Mouse (Mus musculus) spleen, postnatal 4 days (tissue): ENCODE data around the gene Rabif.
"Not testable (repeated sequence)": the region's sequence is repeated elsewhere in the genome, so short reads cannot be mapped to it uniquely, and the experiment has no call there.

Experiments
- DNase-seq, 2 experiments: peaks; one replicate each; pipeline ENCODE4 v3.0.0; 2022; ENCODE audit warnings: low spot score in 2 of 2

Rabif gene

DNA sequence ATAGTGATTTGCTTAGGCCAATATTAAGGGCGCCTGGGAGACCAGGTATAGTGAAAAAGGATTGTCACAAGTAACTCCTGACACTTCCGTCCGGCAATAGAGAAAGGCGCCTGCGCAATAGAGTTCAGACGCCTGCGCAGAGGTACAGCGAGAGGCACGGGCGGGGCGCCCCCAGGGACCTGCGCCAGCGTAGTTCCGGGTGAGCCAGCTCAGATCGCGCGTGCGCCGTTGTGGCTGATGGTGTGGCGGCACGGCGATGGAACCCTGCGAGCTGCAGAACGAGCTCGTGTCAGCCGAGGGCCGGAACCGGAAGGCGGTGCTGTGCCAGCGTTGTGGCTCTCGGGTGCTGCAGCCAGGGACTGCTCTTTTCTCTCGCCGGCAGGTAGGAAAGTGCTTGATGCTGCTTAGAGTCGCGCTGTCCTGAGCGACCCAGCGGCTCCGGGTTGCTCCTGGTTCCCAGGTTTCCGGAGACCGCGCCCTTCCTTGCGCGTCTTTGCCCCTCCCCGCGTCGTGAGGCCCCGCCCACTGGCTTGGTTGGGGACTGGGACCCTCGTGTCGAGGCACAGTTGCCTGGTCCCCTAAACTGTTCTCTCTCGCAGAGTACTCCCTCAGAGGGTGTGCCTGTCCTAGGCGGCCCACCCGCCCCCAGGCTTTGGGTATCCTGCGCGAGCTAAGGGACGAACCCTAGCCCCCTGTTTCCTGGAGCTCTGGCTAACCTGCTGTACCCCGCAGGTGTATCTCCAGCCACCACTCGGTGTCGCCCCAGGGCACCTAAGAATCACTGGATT is at the start of gene Rabif:
Gene Rabif (plus strand): TSS at position 221 of the 788 bp plus-strand sequence.
- DNase-seq = peak; percentile 99

DNA sequence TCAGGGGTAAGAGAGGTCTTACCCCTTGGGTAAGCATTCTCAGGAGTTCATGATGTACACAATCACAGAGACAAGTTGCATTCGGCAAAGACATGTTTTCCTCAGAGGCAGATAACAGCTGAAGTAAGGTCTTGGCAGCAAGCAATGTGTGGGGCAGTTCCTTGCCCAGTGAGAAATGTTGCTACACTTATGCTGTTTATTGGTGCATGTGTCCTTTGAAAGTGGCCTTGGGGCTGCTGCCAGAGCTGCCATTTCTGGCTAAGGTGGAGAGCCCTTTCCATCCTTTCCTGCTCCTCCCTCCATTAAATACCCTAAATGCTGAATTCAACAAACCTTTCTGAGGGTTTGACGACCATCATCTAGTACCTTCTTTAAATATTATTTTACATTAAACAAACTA is 49.0 kb upstream of the Rabif start:
- DNase-seq = no peak

DNA sequence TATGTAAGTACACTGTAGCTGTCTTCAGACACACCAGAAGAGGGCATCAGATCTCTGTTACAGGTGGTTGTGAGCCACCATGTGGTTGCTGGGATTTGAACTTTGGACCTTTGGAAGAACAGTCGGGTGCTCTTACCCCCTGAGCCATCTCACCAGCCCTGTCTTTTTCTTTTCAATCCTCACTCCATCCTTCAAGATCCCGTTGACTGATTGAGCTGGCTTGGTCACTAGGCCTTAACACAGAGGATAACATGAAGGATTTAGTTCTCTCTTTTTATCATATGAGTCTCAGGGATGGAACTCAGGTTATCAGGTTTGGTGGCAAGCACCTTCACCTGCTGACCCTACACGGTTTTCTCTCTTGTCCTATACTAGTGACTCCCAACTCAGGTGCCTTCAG is 45.9 kb upstream of the Rabif start:
- DNase-seq = not testable (repeated sequence)

DNA sequence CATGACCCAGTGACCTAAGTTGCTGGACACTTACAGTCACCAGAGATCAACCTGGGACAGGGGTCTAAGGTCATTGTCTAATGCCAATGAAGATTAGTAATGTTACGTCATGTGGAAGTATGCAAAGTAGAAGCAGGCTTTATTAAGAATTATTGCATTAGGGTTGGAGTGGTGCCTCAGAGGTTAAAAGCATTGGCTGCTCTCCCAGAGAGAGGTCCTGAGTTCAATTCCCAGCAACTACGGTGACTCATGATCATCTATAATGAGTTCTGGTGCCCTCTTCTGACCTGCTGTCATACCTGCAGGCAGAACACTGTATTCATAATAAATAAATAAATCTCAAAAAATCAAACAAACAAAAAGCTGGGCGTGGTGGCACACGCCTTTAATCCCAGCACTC is 44.2 kb upstream of the Rabif start:
- DNase-seq = no peak

DNA sequence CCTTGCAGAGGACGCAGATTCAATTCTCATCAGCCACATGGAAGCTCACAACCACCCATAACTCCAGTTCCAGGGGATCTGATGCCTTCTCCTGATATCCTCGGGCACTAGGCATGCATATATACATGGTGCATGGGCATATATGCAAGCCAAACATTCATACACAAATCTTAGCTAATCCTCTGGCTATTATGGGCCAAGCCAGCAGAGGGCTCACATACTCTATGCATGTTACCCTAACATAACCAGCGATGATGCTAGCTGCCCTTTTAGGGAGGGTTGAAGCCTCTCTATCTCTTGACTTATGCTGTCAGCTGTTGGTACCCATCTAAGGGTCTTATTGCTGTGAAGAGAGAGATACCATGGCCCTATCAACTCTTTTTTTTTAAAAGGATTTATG is 43.5 kb upstream of the Rabif start:
- DNase-seq = peak; percentile 64 to 78

DNA sequence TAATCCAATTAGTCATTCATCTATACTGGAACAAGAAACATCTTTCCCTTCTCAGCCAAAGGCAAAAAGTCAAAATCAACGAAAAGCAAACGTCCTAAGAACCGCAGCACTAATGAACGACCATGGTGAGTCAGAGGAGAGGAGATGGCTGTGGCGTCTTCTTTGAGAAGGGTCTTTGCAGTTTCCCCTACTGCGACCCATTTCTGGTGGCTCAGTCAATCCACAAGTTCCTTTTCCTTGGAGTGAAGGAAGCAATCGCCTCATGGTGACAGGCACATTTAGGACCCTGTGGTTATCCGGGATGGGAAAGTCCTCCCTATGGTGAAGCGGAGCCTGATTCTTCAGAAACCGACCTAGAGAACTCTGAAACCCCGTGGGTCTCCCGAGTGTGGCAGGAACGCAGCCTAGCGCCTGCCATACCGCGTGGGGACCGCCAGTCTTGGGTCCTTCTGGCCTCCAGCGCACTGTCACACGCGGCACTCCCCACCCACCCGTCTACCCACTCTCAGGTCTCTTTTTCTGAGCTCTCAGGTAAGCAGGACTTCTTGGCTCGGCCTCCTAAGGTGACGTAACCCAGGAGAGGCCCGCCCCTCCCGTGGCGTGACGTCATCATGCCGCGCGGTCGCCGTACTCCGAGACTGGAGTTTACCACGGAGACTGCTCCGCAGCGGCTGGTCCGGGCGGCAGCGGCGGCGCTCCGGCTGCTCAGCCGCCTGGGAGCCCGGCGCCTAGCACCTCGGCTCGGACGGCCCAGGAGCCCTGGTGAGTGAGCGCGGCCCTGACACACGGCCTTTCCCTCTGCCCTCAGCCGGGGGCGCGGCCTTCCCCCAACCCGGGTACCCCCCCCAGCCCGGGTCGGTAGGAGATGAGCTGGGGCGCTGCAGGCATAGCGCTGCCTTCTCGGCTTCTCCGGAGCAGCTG is 39.3 kb upstream of the Rabif start, which contains the start of gene Klhl12:
Gene Klhl12 (plus strand): TSS at position 628 of the 921 bp plus-strand sequence.
- peak; percentile 98 to 99 for DNase-seq

DNA sequence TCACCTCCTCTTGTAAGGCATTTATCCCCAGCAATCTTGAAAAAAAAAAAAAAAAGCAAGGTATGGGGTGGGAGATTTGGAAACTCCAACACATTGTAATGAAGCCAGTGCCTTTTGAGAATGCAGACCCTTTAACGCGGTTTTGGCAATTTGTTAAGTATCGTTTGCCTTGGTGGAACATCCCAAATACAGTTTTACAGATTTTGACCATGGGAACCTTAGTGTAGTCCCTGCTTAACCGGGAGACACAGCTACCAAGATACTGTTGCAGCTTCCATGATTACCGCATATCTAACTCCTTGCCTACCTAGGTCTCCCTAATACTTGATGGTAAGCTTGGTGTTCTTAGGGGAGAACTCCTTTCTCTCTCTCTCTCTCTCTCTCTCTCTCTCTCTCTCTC is 38.4 kb upstream of the Rabif start:
- DNase-seq = no peak

DNA sequence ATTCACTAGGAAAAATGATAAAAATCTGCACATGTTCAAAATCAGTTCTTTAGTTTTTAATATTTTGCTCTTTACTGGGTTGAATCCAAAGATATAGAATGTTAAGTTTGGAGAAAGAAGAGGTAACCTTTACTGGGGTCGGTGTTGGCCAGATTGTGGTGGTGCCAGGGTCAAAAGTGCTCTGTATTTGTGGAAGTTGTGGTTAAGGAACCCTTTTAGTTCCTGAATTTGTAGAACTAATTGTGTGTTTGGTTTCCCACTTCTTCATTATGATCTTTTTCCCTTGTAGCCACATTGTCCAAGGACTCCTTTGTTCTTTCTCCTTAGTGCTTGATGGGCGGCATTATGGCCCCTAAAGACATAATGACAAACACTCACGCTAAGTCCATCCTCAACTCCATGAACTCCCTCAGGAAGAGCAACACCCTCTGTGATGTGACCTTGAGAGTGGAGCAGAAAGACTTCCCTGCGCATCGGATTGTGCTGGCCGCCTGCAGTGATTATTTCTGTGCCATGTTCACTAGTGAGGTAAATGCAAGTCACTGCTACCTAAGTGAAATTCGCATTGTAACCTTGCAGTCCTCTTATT is 36.2 kb upstream of the Rabif start:
- no peak for DNase-seq

DNA sequence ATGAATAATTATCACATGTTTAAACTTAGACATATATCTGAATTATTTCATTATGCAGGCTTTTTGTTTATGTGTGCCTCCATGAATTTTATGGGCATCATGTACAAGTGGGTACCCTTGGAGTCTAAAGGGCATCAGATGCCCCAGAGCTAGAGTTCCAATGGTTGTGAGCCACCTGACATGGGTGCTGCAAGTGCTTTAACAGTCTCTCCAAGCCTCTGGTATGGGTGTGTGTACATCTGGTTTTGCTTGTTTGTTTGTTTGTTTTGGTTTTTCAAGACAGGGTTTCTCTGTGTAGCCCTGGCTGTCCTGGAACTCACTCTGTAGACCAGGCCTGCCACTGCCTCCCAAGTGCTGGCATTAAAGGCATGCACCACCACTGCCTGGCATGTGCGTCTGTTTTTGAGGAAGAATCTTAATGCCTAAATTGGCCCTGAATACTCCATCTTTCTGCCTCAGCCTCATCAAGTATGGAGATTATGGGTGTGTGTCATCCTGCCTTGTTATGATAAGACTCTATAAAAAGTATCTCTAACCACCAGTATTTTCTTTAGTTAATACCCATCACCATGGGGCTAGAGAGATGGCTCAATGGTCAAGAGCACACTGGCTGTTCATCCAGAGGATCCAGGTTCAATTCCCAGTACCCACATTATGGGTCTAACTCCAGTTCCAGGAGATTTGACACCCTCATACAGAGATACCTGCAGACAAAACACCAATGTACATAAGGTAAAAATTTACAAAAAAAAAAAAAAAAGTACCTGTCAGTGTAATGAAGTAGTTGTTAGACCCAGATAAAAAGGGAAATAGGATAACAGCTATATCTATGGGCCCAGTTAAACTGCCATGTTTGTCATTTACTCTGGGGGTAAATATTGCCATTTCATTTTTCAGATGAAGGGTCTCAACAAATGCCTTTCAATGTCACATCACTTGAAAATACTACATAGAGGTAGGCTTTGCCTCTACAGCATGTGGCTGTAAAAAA is 33.9 kb upstream of the Rabif start:
- peak; percentile 25 to 65 for DNase-seq

DNA sequence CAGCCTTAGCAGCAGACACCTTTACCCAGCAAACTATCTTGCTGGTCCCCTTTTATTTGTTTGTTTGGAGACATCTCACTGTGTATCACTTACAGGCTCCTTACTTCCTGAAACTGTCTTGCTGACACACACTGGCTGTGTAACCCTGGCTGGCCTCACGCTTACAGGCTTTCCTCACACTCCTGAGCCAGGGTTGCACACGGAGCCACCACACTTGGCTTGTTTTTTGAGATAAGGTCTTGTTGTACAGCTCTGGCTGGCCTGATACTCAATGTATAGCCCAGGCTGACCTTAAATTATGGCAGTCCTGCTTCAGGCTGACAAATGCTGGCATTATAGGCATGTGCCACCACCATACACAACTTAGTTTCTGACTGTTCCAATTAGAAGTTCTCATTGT is 9.8 kb upstream of the Rabif start:
- no peak for DNase-seq

DNA sequence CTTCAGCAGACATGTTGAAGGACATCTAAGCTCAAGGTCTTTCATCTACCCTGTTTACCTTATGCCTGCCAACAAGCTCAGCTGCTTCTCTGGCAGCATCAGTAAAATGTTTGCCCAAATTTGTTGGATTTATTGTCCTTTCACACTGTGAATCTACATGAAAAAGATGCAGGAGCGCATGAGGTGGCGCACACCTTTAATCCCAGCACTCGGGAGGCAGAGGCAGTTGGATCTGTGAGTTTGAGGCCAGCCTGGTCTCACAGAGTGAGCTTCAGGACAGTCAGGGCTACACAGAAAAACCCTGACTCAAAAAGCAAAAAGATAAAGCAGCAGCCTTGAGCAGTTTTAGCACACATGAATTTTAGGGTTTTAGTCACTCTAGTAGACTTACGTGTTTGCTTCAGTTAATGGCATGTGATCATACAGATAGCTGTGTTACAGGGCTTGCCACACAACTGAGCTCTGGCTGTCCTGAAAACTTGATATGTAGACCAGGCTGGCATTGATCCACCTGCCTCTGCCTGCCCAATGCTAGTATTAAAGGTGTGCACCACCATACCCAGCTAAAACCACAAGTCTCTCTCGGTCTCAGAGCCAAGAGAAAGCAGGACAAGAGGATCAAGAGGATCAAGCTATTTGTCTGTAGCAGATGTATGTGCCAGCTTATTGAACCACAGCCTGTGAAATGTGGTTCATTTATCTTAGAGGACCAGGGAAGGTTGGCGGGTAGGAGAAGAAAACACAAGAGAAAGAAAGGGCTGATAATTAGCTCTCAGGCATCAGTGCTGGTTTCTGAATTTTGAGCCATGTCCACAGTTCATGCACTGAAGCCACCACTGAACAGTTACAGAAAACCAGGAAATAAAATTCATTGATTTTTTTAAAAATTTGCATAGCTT is 3.3 kb upstream of the Rabif start:
- DNase-seq = no peak

DNA sequence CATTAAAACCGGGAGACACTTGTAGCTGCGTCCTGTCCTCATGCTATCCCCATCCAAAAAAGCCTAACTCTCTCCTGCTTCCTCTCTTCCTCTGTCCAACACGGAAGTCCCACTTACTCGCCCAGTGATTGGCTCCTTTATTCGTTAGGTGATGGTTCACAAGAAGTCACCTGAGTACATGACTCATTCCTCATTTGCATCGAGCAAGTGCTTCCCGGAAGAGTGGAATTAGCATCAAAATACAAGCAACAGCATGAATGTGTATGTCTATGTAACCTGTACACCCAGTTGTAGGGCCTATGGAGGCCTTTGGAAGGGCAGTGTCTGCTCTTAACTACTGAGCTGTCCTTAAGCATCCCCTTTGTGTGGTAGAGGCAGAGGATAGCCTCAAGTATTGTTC is 2.2 kb upstream of the Rabif start:
- DNase-seq = no peak

DNA sequence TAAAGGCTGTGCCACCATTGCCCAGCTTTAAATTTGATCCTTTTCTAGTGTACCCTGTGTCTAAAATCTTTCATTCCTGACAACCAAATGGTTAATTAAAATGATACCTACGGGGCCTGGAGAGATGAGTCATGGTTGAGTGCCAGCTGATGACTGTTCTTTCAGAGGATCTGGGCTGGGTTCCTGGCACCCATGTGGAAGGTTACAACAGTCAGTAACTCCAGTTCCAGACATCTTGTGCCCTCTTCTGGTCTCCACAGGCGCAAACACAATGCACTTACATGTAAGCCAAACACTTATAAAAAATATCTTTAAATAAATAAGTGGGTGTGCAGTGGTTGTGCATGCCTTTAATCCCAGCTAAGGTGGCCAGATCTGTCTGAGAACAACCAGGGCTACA is 952 bp upstream of the Rabif start:
- no peak for DNase-seq

DNA sequence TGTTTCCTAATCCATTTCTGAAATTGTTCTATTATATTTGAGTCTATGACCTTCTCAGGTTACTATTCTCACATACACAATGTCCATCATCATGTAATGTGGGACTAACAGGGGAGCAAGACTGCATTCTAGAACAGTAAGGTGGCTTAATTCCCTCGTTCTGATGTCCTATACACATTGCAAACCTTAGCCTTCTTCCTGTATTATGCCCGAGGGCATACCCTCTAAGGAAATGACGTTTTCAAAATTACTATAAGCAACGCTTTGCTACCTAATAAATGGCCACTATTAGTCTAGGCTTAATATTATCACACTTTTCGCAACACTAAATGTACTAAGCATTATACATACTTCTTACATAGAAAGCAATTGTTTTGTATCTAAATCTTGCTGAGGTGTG is 492 bp upstream of the Rabif start:
- DNase-seq = no peak

DNA sequence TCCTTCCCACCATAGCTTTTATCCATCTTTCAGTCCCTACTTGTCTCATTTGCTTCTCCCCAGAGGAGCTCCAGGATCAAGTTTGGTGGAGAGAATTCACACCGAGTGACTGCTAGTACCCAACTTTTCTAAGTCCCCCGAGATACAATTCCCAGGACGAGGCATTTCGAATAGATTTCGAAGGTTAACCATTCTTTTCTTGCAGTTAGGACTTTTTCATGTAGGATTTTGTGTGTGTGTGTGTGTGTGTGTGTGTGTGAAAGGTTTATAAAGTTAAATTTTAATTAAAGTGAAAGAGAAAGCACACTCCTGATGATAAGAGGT is 730 bp downstream of the Rabif start:
- DNase-seq = no peak

DNA sequence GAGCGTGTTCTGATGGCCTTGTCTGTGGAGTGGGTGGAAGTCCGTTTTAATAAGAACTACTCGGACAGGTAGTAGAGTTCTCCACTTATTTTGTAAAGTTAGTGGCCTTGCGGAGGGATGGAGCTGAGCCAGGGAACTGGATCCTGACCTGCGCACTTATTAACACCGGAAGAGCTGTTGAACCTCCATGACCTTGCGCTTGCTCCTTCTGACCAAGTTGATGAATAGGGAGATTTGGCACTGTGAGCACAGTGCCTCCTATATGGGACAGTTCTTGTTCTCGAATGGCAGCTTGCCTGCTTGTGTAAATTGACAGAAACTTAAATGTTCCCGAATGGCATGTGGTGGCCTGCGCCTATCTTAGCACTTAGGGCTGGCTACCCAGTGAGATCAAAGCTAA is 1.5 kb downstream of the Rabif start:
- no peak for DNase-seq

DNA sequence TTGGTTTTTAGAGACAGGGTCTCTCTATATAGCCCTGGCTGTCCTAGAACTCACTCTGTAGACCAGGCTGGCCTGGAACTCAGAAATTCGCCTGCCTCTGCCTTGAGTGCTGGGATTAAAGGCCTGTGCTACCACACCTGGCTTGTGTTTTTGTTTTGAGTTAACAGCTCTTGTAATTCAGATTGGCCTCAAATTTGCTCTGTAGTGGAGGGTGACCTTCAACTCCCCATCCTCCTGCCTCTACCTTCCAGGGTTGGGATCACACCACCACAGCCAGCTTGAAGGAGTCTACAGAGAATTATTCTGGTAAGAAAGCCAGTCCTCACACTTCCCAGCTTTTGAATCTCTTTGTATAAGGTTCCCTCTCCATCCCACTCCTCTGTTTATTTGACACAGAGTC is 6.5 kb downstream of the Rabif start:
- DNase-seq = no peak

DNA sequence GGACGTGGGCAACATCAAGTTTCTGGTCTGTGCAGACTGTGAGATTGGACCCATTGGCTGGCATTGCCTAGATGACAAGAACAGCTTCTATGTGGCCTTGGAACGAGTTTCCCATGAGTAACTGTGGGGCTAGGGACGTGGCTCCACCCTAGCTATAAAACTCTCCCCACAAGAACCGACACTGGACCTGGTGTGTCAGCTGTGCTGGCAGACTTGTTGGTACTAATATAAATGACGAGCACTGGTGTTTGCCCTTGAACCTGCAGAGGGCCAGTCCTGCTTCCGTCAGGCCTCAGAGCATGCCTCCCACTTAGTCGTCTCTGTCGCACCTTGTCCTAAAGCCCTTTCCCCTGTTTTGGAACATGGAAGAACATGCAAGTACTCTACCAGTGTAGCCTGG is 11.8 kb downstream of the Rabif start:
- no peak for DNase-seq

DNA sequence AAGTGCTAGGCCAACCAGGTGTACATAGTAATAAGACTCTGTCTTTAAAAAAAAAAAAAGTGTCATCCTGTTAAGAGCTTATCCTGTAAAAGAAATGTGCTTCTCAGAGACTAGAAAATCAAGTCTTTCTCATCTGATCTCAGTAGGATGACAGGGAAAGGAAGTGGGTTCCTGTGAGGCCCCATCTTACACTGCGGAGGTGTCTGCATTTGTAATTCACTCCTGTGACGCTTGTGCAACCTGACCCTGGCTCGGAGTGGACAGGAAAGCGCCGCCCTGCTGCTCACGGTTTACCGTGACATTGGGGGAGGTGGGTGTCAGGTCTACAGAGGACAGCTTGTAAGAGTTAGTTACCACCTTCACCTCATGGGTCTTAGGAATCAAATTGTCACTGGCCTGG is 15.6 kb downstream of the Rabif start:
- DNase-seq = no peak

DNA sequence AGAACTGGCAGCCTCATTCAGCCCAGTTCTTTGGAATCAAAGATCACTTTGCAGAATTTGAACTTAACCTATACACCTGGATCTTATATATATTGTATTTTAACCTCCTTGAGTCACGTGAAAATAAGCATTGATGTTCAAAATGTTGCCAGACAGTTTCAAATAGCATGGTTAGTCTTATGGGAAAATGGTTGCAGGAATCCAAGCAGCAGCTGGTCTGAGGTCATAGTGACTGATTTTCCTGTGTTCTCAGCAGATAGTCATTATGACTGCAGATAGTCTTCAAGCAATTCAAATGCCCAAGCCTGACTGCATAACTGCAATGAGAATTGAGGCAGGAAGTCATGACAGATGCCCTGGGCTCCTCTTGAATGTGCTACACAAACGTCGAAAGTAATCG is 17.7 kb downstream of the Rabif start:
- DNase-seq = no peak
